Mouse (Mus musculus): ENCODE results near the gene Klk1b1. TPM values are rescaled to one million over a fixed set of nuclear protein-coding genes. Genes with fewer than 3 reads are reported as not detected.
"Not testable (repeated sequence)": the region's sequence is repeated elsewhere in the genome, so short reads cannot be mapped to it uniquely, and the experiment has no call there.

Klk1b1 gene
- polyA plus RNA-seq, 1 experiment: not detected

DNA sequence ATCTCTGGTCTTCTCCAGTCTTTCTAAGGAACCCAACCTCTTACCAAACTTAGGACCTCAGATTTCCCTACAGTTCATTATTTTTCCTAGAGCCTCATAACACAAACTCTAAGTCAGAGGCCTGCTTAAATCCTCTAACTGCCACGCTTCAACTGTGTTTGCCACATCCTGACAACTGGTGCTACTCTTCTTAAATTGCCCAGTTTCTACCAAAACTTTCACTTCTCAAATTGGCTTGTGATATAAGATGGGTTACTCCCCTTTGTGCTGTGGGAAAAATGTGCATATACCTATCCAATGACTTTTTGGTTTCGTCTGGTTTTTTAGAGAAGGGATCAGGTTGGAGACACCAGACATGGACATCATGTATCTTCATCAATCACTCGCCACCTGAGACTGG lies 507 bp downstream of the Klk1b1 start:
- WGBS: 51% methylated on average over 3 of the region's 3 CpGs
- TF ChIP-seq CTCF (IDR thresholded peaks at IDR 0.05; ENCODE audit: control insufficient read depth, insufficient read depth, low read length): no peak
- no peak for TF ChIP-seq POLR2A (IDR thresholded peaks at IDR 0.05; ENCODE audit: borderline replicate concordance, control insufficient read depth, low read depth, low read length)
- H3K4me3 ChIP-seq (replicated peaks; ENCODE audit: control insufficient read depth, low read depth, low read length): no peak overlapping the region

DNA sequence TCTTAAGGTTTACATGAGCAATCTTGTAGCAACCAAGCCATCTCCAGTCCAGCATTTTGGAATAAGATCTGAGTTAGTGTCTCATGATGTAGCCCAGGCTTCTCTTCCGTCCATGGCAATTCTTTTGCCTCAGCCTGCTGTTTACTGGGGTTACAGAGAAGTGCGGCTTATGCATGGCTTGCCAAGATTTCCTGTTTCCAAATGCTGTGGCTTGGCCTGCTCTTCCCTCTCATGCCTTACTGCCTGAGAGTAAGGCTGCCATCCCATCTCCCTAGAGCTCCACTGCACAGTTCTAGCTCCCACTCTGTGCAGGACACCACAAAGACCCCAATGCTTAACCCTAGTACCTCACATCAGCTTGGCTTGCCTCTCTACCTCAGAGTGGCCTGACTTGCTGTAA lies 1.1 kb downstream of the Klk1b1 start:
- Histone ChIP-seq H3K4me3 (replicated peaks; ENCODE audit: control insufficient read depth, low read depth, low read length) (no peak overlapping the region), H3K27ac (ENCODE audit: control insufficient read depth, insufficient read depth, low read depth, low read length, poor library complexity) (no peak overlapping the region), H3K4me1 (ENCODE audit: control insufficient read depth, insufficient read depth, low read length) (peaks cover 1% of the 10 kb centered on the region; the same call in 1 of the 2 replicates)
- no peak for TF ChIP-seq CTCF (IDR thresholded peaks at IDR 0.05; ENCODE audit: control insufficient read depth, insufficient read depth, low read length)
- no peak for TF ChIP-seq POLR2A (IDR thresholded peaks at IDR 0.05; ENCODE audit: borderline replicate concordance, control insufficient read depth, low read depth, low read length)
- WGBS: 55% methylated on average over 2 of the region's 2 CpGs

More for the DNA sequence above, 507 bp downstream of the Klk1b1 start:
- peaks cover 1% of the 10 kb centered on the region; the same call in 1 of the 2 replicates for H3K4me1 ChIP-seq (ENCODE audit: control insufficient read depth, insufficient read depth, low read length)
- H3K27ac ChIP-seq (ENCODE audit: control insufficient read depth, insufficient read depth, low read depth, low read length, poor library complexity): no peak overlapping the region; the same call in 1 of the 2 replicates

DNA sequence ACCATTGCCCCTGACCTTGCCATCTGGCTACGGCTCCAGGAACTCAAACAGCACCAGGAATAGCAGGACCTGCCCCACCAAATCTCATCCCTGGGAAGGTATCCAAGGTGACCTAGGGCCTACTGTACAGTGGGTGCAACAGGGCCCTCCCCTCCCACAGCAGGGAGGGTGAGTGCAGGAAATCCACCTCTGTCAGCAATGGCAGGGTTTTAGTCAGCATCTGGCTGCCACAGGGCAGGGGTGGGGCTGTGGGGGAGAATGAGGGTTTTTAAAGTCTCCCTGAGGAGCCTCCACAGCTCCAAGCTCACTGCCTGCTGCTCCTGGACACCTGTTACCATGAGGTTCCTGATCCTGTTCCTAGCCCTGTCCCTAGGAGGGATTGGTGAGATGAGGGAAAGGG lies 9.2 kb downstream of the Klk1b1 start, which contains the start of gene Klk1b9:
TSS of gene Klk1b9 (plus strand) at position 301 of the 400 bp plus-strand sequence.
- H3K27ac ChIP-seq (ENCODE audit: control insufficient read depth, insufficient read depth, low read depth, low read length, poor library complexity); H3K4me1 ChIP-seq (ENCODE audit: control insufficient read depth, insufficient read depth, low read length); H3K4me3 ChIP-seq (replicated peaks; ENCODE audit: control insufficient read depth, low read depth, low read length): not testable (repeated sequence)
- WGBS: 77% methylated on average over 1 of the region's 1 CpGs

DNA sequence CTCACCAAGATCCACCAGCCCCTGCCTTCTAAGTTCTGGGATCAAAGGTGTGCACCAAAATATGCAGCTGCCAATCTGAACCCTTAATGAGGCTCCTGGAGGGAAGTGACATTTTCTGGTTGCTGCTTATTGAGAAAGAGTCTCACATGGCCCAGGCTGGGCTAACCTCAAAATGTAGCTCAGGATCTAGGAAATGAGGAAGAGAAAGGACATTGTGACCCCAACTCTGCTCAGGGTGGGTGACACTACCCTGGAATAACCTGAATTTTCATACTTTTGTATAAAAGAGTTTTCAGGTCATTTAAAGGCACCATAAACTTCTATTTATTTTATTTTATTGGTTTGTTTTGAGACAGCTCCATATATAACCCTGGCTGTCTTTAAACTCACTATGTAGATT lies 19.1 kb downstream of the Klk1b1 start:
- TF ChIP-seq CTCF (IDR thresholded peaks at IDR 0.05; ENCODE audit: control insufficient read depth, insufficient read depth, low read length) (no peak), POLR2A (IDR thresholded peaks at IDR 0.05; ENCODE audit: borderline replicate concordance, control insufficient read depth, low read depth, low read length) (no peak)
- Histone ChIP-seq H3K27ac (ENCODE audit: control insufficient read depth, insufficient read depth, low read depth, low read length, poor library complexity) (no peak overlapping the region), H3K4me1 (ENCODE audit: control insufficient read depth, insufficient read depth, low read length) (no peaks in the 10 kb centered on the region), H3K4me3 (replicated peaks; ENCODE audit: control insufficient read depth, low read depth, low read length) (no peak overlapping the region)

DNA sequence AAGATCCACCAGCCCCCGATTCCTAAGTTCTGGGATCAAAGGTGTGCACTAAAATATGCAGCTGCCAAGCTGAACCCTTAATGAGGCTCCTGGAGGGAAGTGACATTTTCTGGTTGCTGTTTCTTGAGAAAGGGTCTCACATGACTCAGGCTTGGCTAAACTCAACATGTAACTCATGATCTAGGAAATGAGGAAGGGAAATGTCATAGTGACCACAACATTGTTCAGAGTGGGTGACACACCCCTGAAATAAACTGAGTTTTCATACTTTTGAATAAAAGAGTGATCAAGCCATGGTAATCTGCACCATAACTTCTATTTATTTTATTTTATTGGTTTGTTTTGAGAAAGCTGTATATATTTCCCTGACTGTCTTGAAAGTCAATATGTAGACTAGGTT lies 28.3 kb downstream of the Klk1b1 start:
- H3K4me1 ChIP-seq (ENCODE audit: control insufficient read depth, insufficient read depth, low read length); H3K27ac ChIP-seq (ENCODE audit: control insufficient read depth, insufficient read depth, low read depth, low read length, poor library complexity); H3K4me3 ChIP-seq (replicated peaks; ENCODE audit: control insufficient read depth, low read depth, low read length): not testable (repeated sequence)
- 47% methylated on average over 1 of the region's 1 CpGs for WGBS

DNA sequence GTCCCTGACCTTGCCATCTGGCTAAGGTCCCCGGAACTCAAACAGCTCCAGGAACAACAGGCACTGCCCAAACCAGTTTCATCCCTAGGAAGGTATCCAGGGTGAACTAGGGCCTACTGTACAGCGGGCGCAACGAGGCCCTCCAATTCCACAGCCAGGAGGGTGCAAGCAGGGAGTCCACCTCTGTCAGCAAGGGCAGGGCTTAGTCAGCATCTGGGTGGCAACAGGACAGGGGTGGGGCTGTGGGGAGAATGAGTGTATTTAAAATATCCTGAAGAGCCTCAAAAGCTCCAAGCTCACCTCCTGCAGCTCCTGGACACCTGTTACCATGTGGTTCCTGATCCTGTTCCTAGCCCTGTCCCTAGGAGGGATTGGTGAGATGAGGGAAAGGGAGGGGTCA lies 29.0 kb downstream of the Klk1b1 start, which contains the start of gene Klk1b11:
TSS of gene Klk1b11 (plus strand) at position 301 of the 400 bp plus-strand sequence.
- not testable (repeated sequence) for H3K27ac ChIP-seq (ENCODE audit: control insufficient read depth, insufficient read depth, low read depth, low read length, poor library complexity); H3K4me1 ChIP-seq (ENCODE audit: control insufficient read depth, insufficient read depth, low read length); H3K4me3 ChIP-seq (replicated peaks; ENCODE audit: control insufficient read depth, low read depth, low read length)
- WGBS: 75% methylated on average over 4 of the region's 4 CpGs

DNA sequence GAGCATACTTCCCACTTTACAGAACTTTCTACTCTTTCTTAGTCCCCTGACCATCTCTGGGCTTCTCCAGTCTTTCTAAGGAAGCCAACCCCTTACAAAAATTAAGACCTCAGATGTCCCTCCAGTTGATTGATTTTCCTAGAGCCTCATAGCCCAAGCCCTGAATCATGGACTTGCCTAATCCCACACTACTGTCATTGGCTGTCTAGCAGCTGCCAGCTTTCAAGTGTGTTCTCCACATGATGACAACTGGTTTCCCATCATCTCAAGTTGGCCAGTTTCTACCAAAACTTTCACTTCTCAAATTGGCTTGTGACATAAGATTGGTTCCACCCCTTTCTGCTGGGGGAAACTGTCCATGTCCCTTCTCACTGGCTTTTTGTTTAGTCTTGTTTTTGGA lies 38.3 kb downstream of the Klk1b1 start:
- no peak overlapping the region for H3K4me3 ChIP-seq (replicated peaks; ENCODE audit: control insufficient read depth, low read depth, low read length)
- no peak overlapping the region for H3K27ac ChIP-seq (ENCODE audit: control insufficient read depth, insufficient read depth, low read depth, low read length, poor library complexity)
- no peak for TF ChIP-seq POLR2A (IDR thresholded peaks at IDR 0.05; ENCODE audit: borderline replicate concordance, control insufficient read depth, low read depth, low read length)
- TF ChIP-seq CTCF (IDR thresholded peaks at IDR 0.05; ENCODE audit: control insufficient read depth, insufficient read depth, low read length): no peak
- H3K4me1 ChIP-seq (ENCODE audit: control insufficient read depth, insufficient read depth, low read length): no peaks in the 10 kb centered on the region

DNA sequence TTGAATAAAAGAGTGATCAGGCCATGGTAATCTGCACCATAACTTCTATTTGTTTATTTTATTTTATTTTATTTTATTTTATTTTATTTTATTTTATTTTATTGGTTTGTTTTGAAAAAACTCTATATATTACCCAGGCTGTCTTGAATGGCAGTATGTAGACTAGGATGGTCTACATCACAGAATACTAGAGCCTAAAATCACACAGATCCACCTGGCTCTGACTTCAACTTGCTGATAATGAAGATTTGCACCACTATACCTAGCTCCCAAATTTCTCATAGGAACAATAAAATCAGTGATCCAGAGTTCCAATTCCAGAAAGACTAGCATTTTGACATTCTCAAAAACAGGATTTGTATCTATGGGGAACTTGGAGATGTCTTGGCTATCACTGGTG lies 45.3 kb downstream of the Klk1b1 start, which contains the start of gene Klk1b26:
TSS of gene Klk1b26 (plus strand) at position 301 of the 400 bp plus-strand sequence.
- H3K4me3 ChIP-seq (replicated peaks; ENCODE audit: control insufficient read depth, low read depth, low read length); H3K4me1 ChIP-seq (ENCODE audit: control insufficient read depth, insufficient read depth, low read length); H3K27ac ChIP-seq (ENCODE audit: control insufficient read depth, insufficient read depth, low read depth, low read length, poor library complexity): not testable (repeated sequence)

DNA sequence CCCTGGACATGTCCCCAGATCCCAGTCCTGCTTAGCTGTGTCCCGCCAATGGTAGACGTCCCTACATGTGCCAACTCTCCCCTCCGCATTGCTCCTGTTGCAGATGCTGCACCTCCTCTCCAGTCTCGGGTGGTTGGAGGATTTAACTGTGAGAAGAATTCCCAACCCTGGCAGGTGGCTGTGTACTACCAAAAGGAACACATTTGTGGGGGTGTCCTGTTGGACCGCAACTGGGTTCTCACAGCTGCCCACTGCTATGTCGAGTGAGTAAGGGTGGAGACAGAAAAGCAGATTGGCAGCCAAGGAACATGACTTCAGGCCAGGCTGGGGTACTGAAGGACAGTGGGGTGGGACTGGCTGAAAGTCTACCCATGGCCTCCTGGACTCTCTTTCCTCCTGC lies 48.1 kb downstream of the Klk1b1 start:
- H3K27ac ChIP-seq (ENCODE audit: control insufficient read depth, insufficient read depth, low read depth, low read length, poor library complexity); H3K4me1 ChIP-seq (ENCODE audit: control insufficient read depth, insufficient read depth, low read length); H3K4me3 ChIP-seq (replicated peaks; ENCODE audit: control insufficient read depth, low read depth, low read length): not testable (repeated sequence)
- 77% methylated on average over 6 of the region's 6 CpGs for WGBS

DNA sequence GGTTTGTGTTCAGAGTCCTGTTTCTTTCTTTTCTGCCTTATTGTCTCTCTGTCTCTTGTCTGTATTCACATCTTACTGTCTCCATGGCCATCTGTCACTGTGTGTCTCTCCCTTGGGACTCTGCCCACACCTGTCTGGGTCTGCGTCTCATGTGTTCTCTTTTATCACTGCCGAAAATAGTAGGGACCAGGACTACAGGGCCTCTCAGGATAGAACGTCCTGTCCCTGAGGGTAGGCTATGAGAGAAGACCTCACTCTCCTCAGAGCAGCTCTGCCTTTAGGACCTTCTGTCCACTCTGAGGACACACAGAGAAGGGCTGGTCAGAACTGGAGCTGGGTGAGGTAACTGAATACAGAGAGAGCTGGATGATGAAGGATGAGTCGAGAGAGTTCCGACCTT lies 48.5 kb downstream of the Klk1b1 start:
- Histone ChIP-seq H3K4me1 (ENCODE audit: control insufficient read depth, insufficient read depth, low read length) (no peaks in the 10 kb centered on the region), H3K27ac (ENCODE audit: control insufficient read depth, insufficient read depth, low read depth, low read length, poor library complexity) (no peak overlapping the region), H3K4me3 (replicated peaks; ENCODE audit: control insufficient read depth, low read depth, low read length) (no peak overlapping the region)
- TF ChIP-seq CTCF (IDR thresholded peaks at IDR 0.05; ENCODE audit: control insufficient read depth, insufficient read depth, low read length) (no peak), POLR2A (IDR thresholded peaks at IDR 0.05; ENCODE audit: borderline replicate concordance, control insufficient read depth, low read depth, low read length) (no peak)
- WGBS: 78% methylated on average over 5 of the region's 5 CpGs

Other genes starting within 250 kb of the Klk1b1 start
- gene Klk12, start 197.9 kb upstream of the Klk1b1 start, polyA plus RNA-seq (2011; ENCODE audit: insufficient read depth, insufficient read length, low replicate concordance, missing spikeins): not detected in 2 replicates
- not detected in 2 replicates for gene Klk11, start 192.1 kb upstream of the Klk1b1 start, polyA plus RNA-seq (2011; ENCODE audit: insufficient read depth, insufficient read length, low replicate concordance, missing spikeins)
- not detected in 2 replicates for gene Klk10, start 185.7 kb upstream of the Klk1b1 start, polyA plus RNA-seq (2011; ENCODE audit: insufficient read depth, insufficient read length, low replicate concordance, missing spikeins)
- gene Klk9, start 174.9 kb upstream of the Klk1b1 start, polyA plus RNA-seq (2011; ENCODE audit: insufficient read depth, insufficient read length, low replicate concordance, missing spikeins): not detected in 2 replicates
- 0.92 and 2.3 TPM in 2 replicates for gene Klk8, start 169.2 kb upstream of the Klk1b1 start, polyA plus RNA-seq (2011; ENCODE audit: insufficient read depth, insufficient read length, low replicate concordance, missing spikeins)
- gene Klk7, start 155.5 kb upstream of the Klk1b1 start, polyA plus RNA-seq (2011; ENCODE audit: insufficient read depth, insufficient read length, low replicate concordance, missing spikeins): not detected in 2 replicates
- gene Klk6, start 142.3 kb upstream of the Klk1b1 start, polyA plus RNA-seq (2011; ENCODE audit: insufficient read depth, insufficient read length, low replicate concordance, missing spikeins): not detected in 2 replicates
- not detected in 2 replicates for gene Klk5, start 124.8 kb upstream of the Klk1b1 start, polyA plus RNA-seq (2011; ENCODE audit: insufficient read depth, insufficient read length, low replicate concordance, missing spikeins)
- gene Klk4, start 85.6 kb upstream of the Klk1b1 start, polyA plus RNA-seq (2011; ENCODE audit: insufficient read depth, insufficient read length, low replicate concordance, missing spikeins): not detected in 2 replicates
- gene Klk15, start 33.0 kb upstream of the Klk1b1 start, polyA plus RNA-seq (2011; ENCODE audit: insufficient read depth, insufficient read length, low replicate concordance, missing spikeins): not detected in 2 replicates
- gene Klk1b8, start 16.1 kb upstream of the Klk1b1 start, polyA plus RNA-seq (2011; ENCODE audit: insufficient read depth, insufficient read length, low replicate concordance, missing spikeins): not detected in 2 replicates
- not detected in 2 replicates for gene Klk1b9, start 9.3 kb downstream of the Klk1b1 start, polyA plus RNA-seq (2011; ENCODE audit: insufficient read depth, insufficient read length, low replicate concordance, missing spikeins)
- gene Klk1b11, start 29.1 kb downstream of the Klk1b1 start, polyA plus RNA-seq (2011; ENCODE audit: insufficient read depth, insufficient read length, low replicate concordance, missing spikeins): not detected in 2 replicates
- not detected in 2 replicates for gene Klk1b26, start 45.4 kb downstream of the Klk1b1 start, polyA plus RNA-seq (2011; ENCODE audit: insufficient read depth, insufficient read length, low replicate concordance, missing spikeins)
- gene Klk1b27, start 85.5 kb downstream of the Klk1b1 start, polyA plus RNA-seq (2011; ENCODE audit: insufficient read depth, insufficient read length, low replicate concordance, missing spikeins): not detected in 2 replicates
- gene Klk1b21, start 135.6 kb downstream of the Klk1b1 start, polyA plus RNA-seq (2011; ENCODE audit: insufficient read depth, insufficient read length, low replicate concordance, missing spikeins): not detected in 2 replicates
- gene Klk1b22, start 145.9 kb downstream of the Klk1b1 start, polyA plus RNA-seq (2011; ENCODE audit: insufficient read depth, insufficient read length, low replicate concordance, missing spikeins): not detected in 2 replicates
- not detected in 2 replicates for gene Klk1b16, start 170.0 kb downstream of the Klk1b1 start, polyA plus RNA-seq (2011; ENCODE audit: insufficient read depth, insufficient read length, low replicate concordance, missing spikeins)
- not detected in 2 replicates for gene Klk1b24, start 221.5 kb downstream of the Klk1b1 start, polyA plus RNA-seq (2011; ENCODE audit: insufficient read depth, insufficient read length, low replicate concordance, missing spikeins)
- not detected in 2 replicates for gene Klk1b3, start 231.4 kb downstream of the Klk1b1 start, polyA plus RNA-seq (2011; ENCODE audit: insufficient read depth, insufficient read length, low replicate concordance, missing spikeins)
- gene Klk1b4, start 240.7 kb downstream of the Klk1b1 start, polyA plus RNA-seq (2011; ENCODE audit: insufficient read depth, insufficient read length, low replicate concordance, missing spikeins): not detected in 2 replicates
- gene Klk1b5, start 249.2 kb downstream of the Klk1b1 start, polyA plus RNA-seq (2011; ENCODE audit: insufficient read depth, insufficient read length, low replicate concordance, missing spikeins): not detected in 2 replicates

Measured in bone marrow, adult 2 months (tissue).